Mouse (Mus musculus) granulocyte monocyte progenitor cell, adult 5-6 weeks (primary cell): ENCODE data around the gene B9d2. TPM values are rescaled to one million over a fixed set of nuclear protein-coding genes. Genes with fewer than 3 reads are reported as not detected.
A peak's percentile ranks its signal among the peaks of the same experiment; 100 is the strongest.
"Not testable (repeated sequence)": the region's sequence is repeated elsewhere in the genome, so short reads cannot be mapped to it uniquely, and the experiment has no call there.

ENCODE experiments used
- ATAC-seq: replicated peaks from 2 replicates; pipeline ENCODE4 v1.8.0; 2016; ENCODE audit warnings: mild to moderate bottlenecking, moderate TSS enrichment, inconsistent platforms; ENCODE audit not compliant: poor library complexity, severe bottlenecking
- total RNA-seq, 2 experiments: library from RNA; stranded (forward) in 1 of 2; stranded (reverse) in 1 of 2; fragments of 200-712, 200-1000 nt in 1 of 2; fragments of >200 nt in 1 of 2; fragmentation: Nextera tagmentation in 1 of 2; gene quantifications; 2 replicates each; pipeline ENCODE4 v1.2.3; 2014 to 2017

B9d2 gene
- total RNA-seq, 2 experiments from 2014 or later: 31.0 to 49.7 TPM

DNA sequence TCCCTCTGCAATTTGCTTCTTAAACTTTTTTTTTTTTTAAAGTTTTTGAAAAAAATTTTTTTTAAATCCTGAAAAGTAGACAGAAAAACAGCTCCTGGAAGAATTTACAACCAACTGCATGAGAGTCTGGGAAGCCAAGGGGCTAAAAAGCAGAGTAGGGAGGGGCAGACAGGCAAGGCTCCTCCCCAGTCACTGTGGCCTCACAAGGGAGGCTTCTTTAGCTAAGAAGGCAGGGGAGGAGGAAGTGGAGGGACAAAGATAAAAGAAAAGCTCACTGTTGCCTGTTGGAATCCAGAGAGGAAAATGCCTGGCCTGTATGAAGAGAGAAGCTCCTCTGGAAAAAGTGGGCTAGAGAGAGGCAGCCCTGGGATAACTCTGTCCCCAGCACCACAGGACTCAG is 41.2 kb downstream of the B9d2 start:
- not testable (repeated sequence) for ATAC-seq

DNA sequence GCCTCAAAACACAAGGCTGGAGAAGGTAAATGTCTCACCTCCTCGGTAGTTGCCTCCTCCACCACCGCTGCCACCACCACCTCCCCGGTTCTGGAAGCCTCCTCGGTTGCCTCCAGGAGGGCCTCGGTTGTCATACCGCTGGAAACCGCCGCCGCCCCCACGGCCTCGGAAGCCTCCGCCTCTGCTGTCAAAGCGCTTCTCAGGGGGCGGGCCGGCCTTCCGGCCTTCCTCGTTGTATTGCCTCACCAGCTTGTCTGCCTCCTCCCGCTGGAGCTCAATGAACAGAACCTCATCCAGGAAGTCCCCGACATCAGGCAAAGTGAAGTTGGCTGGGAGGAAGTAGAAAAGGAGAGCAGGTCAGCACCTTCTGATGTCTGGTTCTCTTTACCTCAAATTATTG is 45.3 kb downstream of the B9d2 start:
- peak; percentile 28; the same call in 1 of the 2 replicates for ATAC-seq

GRCm38 (mm10) chr7:25727800-25728199 is 47.2 kb downstream of the B9d2 start:
- ATAC-seq: no peak

GRCm38 (mm10) chr7:25729396-25729795 is 48.8 kb downstream of the B9d2 start:
- peak; percentile 20; the same call in 1 of the 2 replicates for ATAC-seq

- no peak for ATAC-seq
Measured at GRCm38 (mm10) chr7:25729862-25730261, 49.3 kb downstream of the B9d2 start.

DNA sequence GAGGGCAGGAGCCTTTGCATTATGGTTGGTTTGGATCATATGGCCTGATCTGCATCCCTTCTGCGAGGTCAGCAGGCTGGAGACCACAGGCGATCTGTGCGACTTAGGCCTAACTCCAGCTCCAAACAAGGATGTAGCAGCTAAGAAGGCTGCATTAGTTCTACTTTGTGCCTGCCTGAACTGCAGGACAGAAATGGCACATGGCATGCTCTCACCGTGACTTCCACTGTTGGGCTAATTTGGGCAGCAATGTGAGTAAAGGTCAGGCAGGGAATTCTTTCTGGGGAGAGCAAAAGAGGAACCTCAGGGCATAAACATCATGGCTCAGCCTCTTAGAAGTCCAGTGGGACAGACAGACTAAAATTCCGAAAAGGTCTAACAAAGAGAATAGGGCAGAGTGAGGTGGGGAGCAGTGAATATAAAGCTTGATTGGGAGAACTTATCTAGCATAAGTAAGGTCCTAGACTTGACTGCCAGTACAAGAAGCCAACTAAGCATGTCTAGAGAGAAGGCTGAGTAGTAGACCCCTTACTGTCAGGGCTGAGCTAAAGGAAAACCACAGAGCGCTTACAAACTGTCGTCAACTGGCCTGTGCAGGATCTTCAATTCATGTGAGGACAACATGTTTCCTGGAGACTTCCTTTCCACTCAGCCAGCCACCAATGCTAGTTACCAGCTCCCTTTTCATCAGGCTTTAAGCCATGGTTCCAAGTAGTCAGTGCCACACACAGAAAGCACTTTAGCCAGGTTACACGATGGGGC is 50.9 kb downstream of the B9d2 start:
- peak; percentile 54 for ATAC-seq

DNA sequence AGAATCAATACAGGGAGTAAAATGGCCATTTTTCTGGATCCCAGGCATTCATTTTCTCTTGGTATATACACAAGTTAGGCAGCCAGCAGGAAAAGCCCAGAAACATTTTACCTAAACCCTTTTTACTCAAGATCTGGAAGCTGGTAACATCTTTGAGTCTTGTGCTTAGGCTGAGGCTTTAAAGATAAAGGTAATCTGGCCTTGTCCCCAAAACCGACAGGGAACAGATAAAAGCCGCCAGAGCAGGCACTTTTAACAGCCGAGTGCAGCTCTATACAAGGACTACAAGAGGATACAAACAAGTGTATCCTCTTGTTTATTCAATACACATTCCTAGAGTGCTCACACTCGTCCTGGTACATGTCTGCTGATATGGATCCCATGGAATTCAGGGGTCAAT is 54.4 kb downstream of the B9d2 start:
- ATAC-seq: no peak

Other genes with a start within 250 kb of the B9d2 start
- 30.3 and 43.8 TPM in 2 replicates for gene Ceacam1, start 203.2 kb upstream of the B9d2 start, total RNA-seq (2014; fragmentation: Nextera tagmentation)
- 15.8 and 18.5 TPM in 2 replicates for gene Ceacam1, start 203.2 kb upstream of the B9d2 start, total RNA-seq (2017)
- not detected in 2 replicates for gene Ceacam2, start 140.9 kb upstream of the B9d2 start, total RNA-seq (2014; fragmentation: Nextera tagmentation)
- not detected in 2 replicates for gene Ceacam2, start 140.9 kb upstream of the B9d2 start, total RNA-seq (2017)
- not detected in 2 replicates for gene Erich4, start 64.9 kb upstream of the B9d2 start, total RNA-seq (2014; fragmentation: Nextera tagmentation)
- gene Erich4, start 64.9 kb upstream of the B9d2 start, total RNA-seq (2017): not detected in 2 replicates
- gene Dmac2, start 61.4 kb upstream of the B9d2 start, total RNA-seq (2014; fragmentation: Nextera tagmentation): 36.0 and 41.9 TPM in 2 replicates
- 35.6 and 39.0 TPM in 2 replicates for gene Dmac2, start 61.4 kb upstream of the B9d2 start, total RNA-seq (2017)
- gene B3gnt8, start 54.1 kb upstream of the B9d2 start, total RNA-seq (2014; fragmentation: Nextera tagmentation): 18.7 and 26.1 TPM in 2 replicates
- gene B3gnt8, start 54.1 kb upstream of the B9d2 start, total RNA-seq (2017): 14.6 and 22.9 TPM in 2 replicates
- gene Bckdha, start 21.8 kb upstream of the B9d2 start, total RNA-seq (2014; fragmentation: Nextera tagmentation): 42.3 and 76.3 TPM in 2 replicates
- 59.8 and 64.6 TPM in 2 replicates for gene Bckdha, start 21.8 kb upstream of the B9d2 start, total RNA-seq (2017)
- gene Exosc5, start 21.6 kb upstream of the B9d2 start, total RNA-seq (2014; fragmentation: Nextera tagmentation): 84.1 and 154 TPM in 2 replicates
- gene Exosc5, start 21.6 kb upstream of the B9d2 start, total RNA-seq (2017): 73.1 and 81.3 TPM in 2 replicates
- 0.75 and 1.5 TPM in 2 replicates for gene Tmem91, start 5.6 kb upstream of the B9d2 start, total RNA-seq (2014; fragmentation: Nextera tagmentation)
- gene Tmem91, start 5.6 kb upstream of the B9d2 start, total RNA-seq (2017): not detected in 2 replicates
- 261 and 291 TPM in 2 replicates for gene Tgfb1, start 6.2 kb downstream of the B9d2 start, total RNA-seq (2014; fragmentation: Nextera tagmentation)
- 26.4 and 34.3 TPM in 2 replicates for gene Tgfb1, start 6.2 kb downstream of the B9d2 start, total RNA-seq (2017)
- gene Ccdc97, start 38.3 kb downstream of the B9d2 start, total RNA-seq (2014; fragmentation: Nextera tagmentation): 35.6 and 51.7 TPM in 2 replicates
- gene Ccdc97, start 38.3 kb downstream of the B9d2 start, total RNA-seq (2017): 8.9 and 14.8 TPM in 2 replicates
- 146 and 152 TPM in 2 replicates for gene Hnrnpul1, start 74.0 kb downstream of the B9d2 start, total RNA-seq (2014; fragmentation: Nextera tagmentation)
- 146 and 175 TPM in 2 replicates for gene Hnrnpul1, start 74.0 kb downstream of the B9d2 start, total RNA-seq (2017)
- 1.0 and 4.0 TPM in 2 replicates for gene Axl, start 107.9 kb downstream of the B9d2 start, total RNA-seq (2014; fragmentation: Nextera tagmentation)
- gene Axl, start 107.9 kb downstream of the B9d2 start, total RNA-seq (2017): 0.43 and 5.5 TPM in 2 replicates
- not detected in 2 replicates for gene Cyp2s1, start 136.1 kb downstream of the B9d2 start, total RNA-seq (2014; fragmentation: Nextera tagmentation)
- gene Cyp2s1, start 136.1 kb downstream of the B9d2 start, total RNA-seq (2017): not detected in 2 replicates
- gene Cyp2b10, start 216.8 kb downstream of the B9d2 start, total RNA-seq (2014; fragmentation: Nextera tagmentation): not detected in 2 replicates
- gene Cyp2b10, start 216.8 kb downstream of the B9d2 start, total RNA-seq (2017): not detected in 2 replicates